In the genomic region with DNA sequence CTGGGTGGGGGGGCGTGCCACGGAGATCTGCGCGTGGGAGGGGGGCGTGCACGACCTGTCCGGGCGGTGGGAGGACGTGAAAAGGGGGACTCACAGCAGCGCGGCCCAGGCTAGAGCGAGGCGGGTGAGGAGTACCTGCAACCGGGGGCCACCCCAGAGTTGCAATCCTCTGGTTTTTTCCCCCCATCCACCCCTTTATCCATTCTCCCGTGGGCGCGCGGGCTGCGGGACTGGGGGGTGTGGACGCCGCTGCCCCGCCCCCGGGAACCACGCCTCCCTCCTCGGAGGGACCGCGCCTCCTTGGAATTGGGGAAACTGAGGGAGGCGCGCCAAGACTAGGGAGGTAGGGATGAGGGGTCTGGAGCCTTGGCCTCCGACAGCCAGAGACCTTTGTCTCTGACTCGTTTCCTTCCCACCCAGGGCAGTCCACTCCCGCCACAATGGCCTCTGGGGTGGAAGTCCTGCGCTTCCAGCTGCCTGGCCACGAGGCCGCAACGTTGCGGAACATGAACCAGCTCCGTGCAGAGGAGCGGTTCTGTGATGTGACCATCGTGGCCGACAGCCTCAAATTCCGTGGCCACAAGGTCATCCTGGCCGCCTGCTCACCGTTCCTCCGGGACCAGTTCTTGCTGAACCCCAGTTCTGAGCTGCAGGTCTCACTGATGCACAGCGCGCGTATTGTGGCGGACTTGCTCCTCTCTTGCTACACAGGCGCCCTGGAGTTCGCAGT, we compare ENCODE assay signal across 8 mouse cellular contexts. TPM values are rescaled to one million over a fixed set of nuclear protein-coding genes. Genes with fewer than 3 reads are reported as not detected.
DNase-seq lines count a peak whose midpoint lies in the region; ATAC-seq lines count a peak whose summit lies in the region.

No protein-coding gene starts in this region.

- no peaks in the 10 kb centered on the region for H3K9me3 ChIP-seq in heart, embryonic 13.5 days
- no peaks in the 10 kb centered on the region for H3K9me3 ChIP-seq in kidney, embryonic 16.5 days (ENCODE audit: low read length)
- H3K9me3 ChIP-seq in liver, embryonic 16.5 days (replicated peaks; ENCODE audit: control insufficient read depth, low read length), result no peaks in the 10 kb centered on the region
- no peaks in the 10 kb centered on the region for H3K9me3 ChIP-seq in neural tube, embryonic 15.5 days (replicated peaks)

- H3K4me1 ChIP-seq in heart, embryonic 13.5 days, result peaks cover 40% of the 10 kb centered on the region
- peaks cover 35% of the 10 kb centered on the region for H3K4me1 ChIP-seq in kidney, embryonic 16.5 days (ENCODE audit: insufficient read depth, low read length)
- H3K4me1 ChIP-seq in liver, embryonic 16.5 days (ENCODE audit: control insufficient read depth, low read depth, low read length), result peaks cover 44% of the 10 kb centered on the region
- peaks cover 36% of the 10 kb centered on the region for H3K4me1 ChIP-seq in neural tube, embryonic 15.5 days

- H3K27ac ChIP-seq in heart, embryonic 13.5 days (replicated peaks), result peak overlapping the region; percentile 88
- H3K27ac ChIP-seq in kidney, embryonic 16.5 days (ENCODE audit: low read length), result peak overlapping the region; percentile 92
- peak overlapping the region; percentile 80 for H3K27ac ChIP-seq in liver, embryonic 16.5 days (ENCODE audit: low read length)
- H3K27ac ChIP-seq in neural tube, embryonic 15.5 days (replicated peaks), result peak overlapping the region; percentile 95

- no peak for ATAC-seq in heart, embryonic 13.5 days (ENCODE audit: extremely low read depth, insufficient number of reproducible peaks, low FRiP score, low TSS enrichment)
- ATAC-seq in kidney, embryonic 16.5 days (ENCODE audit: low FRiP score, low TSS enrichment), result peak; percentile 20; the same call in 1 of the 2 replicates
- no peak for ATAC-seq in liver, embryonic 16.5 days (ENCODE audit: low read depth)
- ATAC-seq in neural tube, embryonic 15.5 days (ENCODE audit: low FRiP score), result peak; percentile 36

- H3K36me3 ChIP-seq in heart, embryonic 13.5 days, result peaks cover 9% of the 10 kb centered on the region
- peaks cover 9% of the 10 kb centered on the region for H3K36me3 ChIP-seq in kidney, embryonic 16.5 days (ENCODE audit: insufficient read depth, low read length)
- no peaks in the 10 kb centered on the region for H3K36me3 ChIP-seq in liver, embryonic 16.5 days (ENCODE audit: control insufficient read depth, insufficient read depth)
- no peaks in the 10 kb centered on the region for H3K36me3 ChIP-seq in neural tube, embryonic 15.5 days

- no peaks in the 10 kb centered on the region for H3K27me3 ChIP-seq in heart, embryonic 13.5 days (replicated peaks)
- no peaks in the 10 kb centered on the region for H3K27me3 ChIP-seq in kidney, embryonic 16.5 days (ENCODE audit: insufficient read depth, low read length)
- H3K27me3 ChIP-seq in liver, embryonic 16.5 days (ENCODE audit: control insufficient read depth, insufficient read depth, low read depth, low read length), result no peaks in the 10 kb centered on the region
- no peaks in the 10 kb centered on the region for H3K27me3 ChIP-seq in neural tube, embryonic 15.5 days (replicated peaks)

- peak overlapping the region; percentile 93 for H3K9ac ChIP-seq in heart, embryonic 13.5 days
- peak overlapping the region; percentile 86 for H3K9ac ChIP-seq in kidney, embryonic 16.5 days (replicated peaks; ENCODE audit: low read length)
- H3K9ac ChIP-seq in liver, embryonic 16.5 days (ENCODE audit: low read depth, low read length), result peak overlapping the region; percentile 75
- H3K9ac ChIP-seq in neural tube, embryonic 15.5 days (replicated peaks), result peak overlapping the region; percentile 93

- H3K4me3 ChIP-seq in heart, embryonic 13.5 days, result peak overlapping the region; percentile 93
- peak overlapping the region; percentile 72 for H3K4me3 ChIP-seq in kidney, embryonic 16.5 days (ENCODE audit: low read length)
- H3K4me3 ChIP-seq in liver, embryonic 16.5 days (ENCODE audit: low read depth, low read length), result peak overlapping the region; percentile 72
- H3K4me3 ChIP-seq in neural tube, embryonic 15.5 days (replicated peaks), result peak overlapping the region; percentile 71

- peak overlapping the region; percentile 93 for H3K4me2 ChIP-seq in heart, embryonic 13.5 days
- H3K4me2 ChIP-seq in kidney, embryonic 16.5 days (replicated peaks; ENCODE audit: low read depth, low read length), result peak overlapping the region; percentile 92
- H3K4me2 ChIP-seq in liver, embryonic 16.5 days (ENCODE audit: low read depth, low read length), result peak overlapping the region; percentile 98
- H3K4me2 ChIP-seq in neural tube, embryonic 15.5 days, result peak overlapping the region; percentile 98

- WGBS in heart, embryonic 13.5 days, result 12% methylated on average over 42 of the region's 51 CpGs
- 7% methylated on average over 50 of the region's 51 CpGs for WGBS in kidney, embryonic 16.5 days
- 17% methylated on average over 43 of the region's 51 CpGs for WGBS in liver, embryonic 16.5 days (ENCODE audit: insufficient replicate concordance)
- 6% methylated on average over 45 of the region's 51 CpGs for WGBS in neural tube, embryonic 15.5 days

- DNase-seq in 3134 (ENCODE audit: extremely low read depth, insufficient read length, low spot score), result peak; percentile 61
- peak; percentile 58 for DNase-seq in Muller cell, postnatal 12 days (ENCODE audit: inconsistent ontology term)
- peak; percentile 63 for DNase-seq in embryo, embryonic 9.5 days (ENCODE audit: extremely low spot score)
- no peak for DNase-seq in T-cell, adult 2 months (ENCODE audit: low spot score)

RNA-seq across cellular contexts. Expression of a gene that starts 3.1 kb away (rescaled TPM):
- 0.84 and 1.9 TPM in 2 replicates for polyA plus RNA-seq in heart, embryonic 13.5 days (2015; fragmentation: Nextera tagmentation; extraction: Ambion mirVana)
- 4.6 and 5.7 TPM in 2 replicates for polyA plus RNA-seq in kidney, embryonic 16.5 days (2015; fragmentation: Nextera tagmentation; extraction: Ambion mirVana)
- polyA plus RNA-seq in liver, embryonic 16.5 days (2015; fragmentation: Nextera tagmentation; extraction: Ambion mirVana), result 30.6 and 33.9 TPM in 2 replicates
- polyA plus RNA-seq in neural tube, embryonic 15.5 days (2015; fragmentation: Nextera tagmentation; extraction: Ambion mirVana), result 1.7 and 4.0 TPM in 2 replicates

RNA-seq across cellular contexts. Expression of a gene that starts 3.3 kb away (rescaled TPM):
- polyA plus RNA-seq in heart, embryonic 13.5 days (2015; fragmentation: Nextera tagmentation; extraction: Ambion mirVana), result 38.8 and 42.4 TPM in 2 replicates
- 89.9 and 92.8 TPM in 2 replicates for polyA plus RNA-seq in kidney, embryonic 16.5 days (2015; fragmentation: Nextera tagmentation; extraction: Ambion mirVana)
- polyA plus RNA-seq in liver, embryonic 16.5 days (2015; fragmentation: Nextera tagmentation; extraction: Ambion mirVana), result 12.4 and 15.2 TPM in 2 replicates
- polyA plus RNA-seq in neural tube, embryonic 15.5 days (2015; fragmentation: Nextera tagmentation; extraction: Ambion mirVana), result 80.4 and 81.2 TPM in 2 replicates

RNA-seq across cellular contexts. Expression of a gene that starts 13.1 kb away (rescaled TPM):
- polyA plus RNA-seq in heart, embryonic 13.5 days (2015; fragmentation: Nextera tagmentation; extraction: Ambion mirVana), result not detected in 2 replicates
- polyA plus RNA-seq in kidney, embryonic 16.5 days (2015; fragmentation: Nextera tagmentation; extraction: Ambion mirVana), result not detected in 2 replicates
- not detected in 2 replicates for polyA plus RNA-seq in liver, embryonic 16.5 days (2015; fragmentation: Nextera tagmentation; extraction: Ambion mirVana)
- not detected in 2 replicates for polyA plus RNA-seq in neural tube, embryonic 15.5 days (2015; fragmentation: Nextera tagmentation; extraction: Ambion mirVana)

RNA-seq across cellular contexts. Expression of a gene that starts 15.7 kb away (rescaled TPM):
- 1.5 and 2.0 TPM in 2 replicates for polyA plus RNA-seq in heart, embryonic 13.5 days (2015; fragmentation: Nextera tagmentation; extraction: Ambion mirVana)
- 3.5 and 4.3 TPM in 2 replicates for polyA plus RNA-seq in kidney, embryonic 16.5 days (2015; fragmentation: Nextera tagmentation; extraction: Ambion mirVana)
- 0.26 and 0.37 TPM in 2 replicates for polyA plus RNA-seq in liver, embryonic 16.5 days (2015; fragmentation: Nextera tagmentation; extraction: Ambion mirVana)
- 9.6 and 10.6 TPM in 2 replicates for polyA plus RNA-seq in neural tube, embryonic 15.5 days (2015; fragmentation: Nextera tagmentation; extraction: Ambion mirVana)

RNA-seq across cellular contexts. Expression of a gene that starts 19.3 kb away (rescaled TPM):
- polyA plus RNA-seq in heart, embryonic 13.5 days (2015; fragmentation: Nextera tagmentation; extraction: Ambion mirVana), result 0.15 TPM in 1 of 2 replicates, not detected in the other
- 17.9 and 18.9 TPM in 2 replicates for polyA plus RNA-seq in kidney, embryonic 16.5 days (2015; fragmentation: Nextera tagmentation; extraction: Ambion mirVana)
- polyA plus RNA-seq in liver, embryonic 16.5 days (2015; fragmentation: Nextera tagmentation; extraction: Ambion mirVana), result 2.6 and 3.6 TPM in 2 replicates
- 4.1 TPM in 1 of 2 replicates, not detected in the other for polyA plus RNA-seq in neural tube, embryonic 15.5 days (2015; fragmentation: Nextera tagmentation; extraction: Ambion mirVana)

Comparison
In these comparisons a context has a peak if more than half of its experiments do, and no peak if none do; other contexts are left out.
1. ATAC-seq: peak in kidney, embryonic 16.5 days (single experiment) and neural tube, embryonic 15.5 days (single experiment); none in heart, embryonic 13.5 days (single experiment) and liver, embryonic 16.5 days (single experiment).
2. Peak in every context shown above with its lines, with median percentiles within 50 percentile points of each other: H3K27ac ChIP-seq, H3K4me2 ChIP-seq, H3K4me3 ChIP-seq and H3K9ac ChIP-seq.